Mouse (Mus musculus) brain, adult 10 weeks (tissue): ENCODE measurements around the gene Icos. TPM values are rescaled to one million over a fixed set of nuclear protein-coding genes. Genes with fewer than 3 reads are reported as not detected.

Experiments used
- polyA plus RNA-seq: library from polyadenylated mRNA; stranded (reverse); fragments of 350-450 nt; fragmentation: Illumina TruSeq; extraction: RNeasy Lipid Tissue Mini Kit (QIAGEN cat#74804); gene quantifications from one replicate; pipeline ENCODE4 v1.2.3, GENCODE M21; 2015; ENCODE audit warnings: low read depth, low replicate concordance

The Icos gene
- polyA plus RNA-seq, result not detected

DNA sequence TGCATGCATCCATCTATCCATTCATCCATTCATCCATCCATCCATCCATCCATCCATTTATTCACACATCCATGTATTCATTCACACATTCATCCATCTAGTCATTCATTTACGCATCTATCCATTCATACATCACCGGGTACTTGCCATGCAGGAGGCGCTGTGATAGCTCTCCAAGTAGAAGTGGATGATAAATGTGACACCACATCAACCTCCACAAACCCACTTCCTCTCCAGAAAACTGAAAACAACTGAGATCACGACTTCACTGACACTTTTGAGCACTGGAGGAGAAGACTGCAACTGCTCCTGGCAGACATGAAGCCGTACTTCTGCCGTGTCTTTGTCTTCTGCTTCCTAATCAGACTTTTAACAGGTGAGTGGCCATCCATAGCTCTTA is at the start of gene Icos:
Icos (plus strand) TSS at position 287 of the 400 bp plus-strand sequence.

Other genes with a start within 250 kb of the Icos start
- not detected for gene Ctla4, start 90.9 kb upstream of the Icos start, polyA plus RNA-seq